Mouse (Mus musculus) neural tube, embryonic 14.5 days (tissue): Measurements from ENCODE around the gene Cnr2. TPM values are rescaled to one million over a fixed set of nuclear protein-coding genes. Genes with fewer than 3 reads are reported as not detected.

ENCODE experiments used
- ATAC-seq: fragments of 200-750 bp; cut with Nextera tagmentation; 2 replicates; pipeline ENCODE4 v1.8.0; 2017; ENCODE audit warnings: low read depth, mild to moderate bottlenecking, moderate TSS enrichment, moderate library complexity
- H3K27ac ChIP-seq: fragments of 300-500 bp; sonication (generic); 2 replicates; pipeline ENCODE4 v1.5.1; 2014; ENCODE audit warnings: low read depth, mild to moderate bottlenecking, control low read depth, low read length, moderate library complexity, mixed read lengths
- H3K27me3 ChIP-seq: fragments of 300-500 bp; sonication (generic); 2 replicates; pipeline ENCODE4 v1.6.1; 2014; ENCODE audit warnings: low read length; ENCODE audit not compliant: control insufficient read depth, insufficient read depth
- H3K36me3 ChIP-seq: fragments of 300-500 bp; sonication (generic); 2 replicates; pipeline ENCODE4 v1.6.1; 2014; ENCODE audit warnings: low read length, mixed read lengths; ENCODE audit not compliant: control insufficient read depth, insufficient read depth
- H3K4me1 ChIP-seq: fragments of 300-500 bp; sonication (generic); 2 replicates; pipeline ENCODE4 v1.6.1; 2014; ENCODE audit warnings: low read length; ENCODE audit not compliant: control insufficient read depth, insufficient read depth
- H3K4me2 ChIP-seq: fragments of 300-500 bp; sonication (generic); 2 replicates; pipeline ENCODE4 v1.6.1; 2014; ENCODE audit warnings: mild to moderate bottlenecking, low read depth, low read length, control low read depth
- H3K4me3 ChIP-seq: fragments of 300-500 bp; sonication (generic); 2 replicates; pipeline ENCODE4 v1.5.1; 2014; ENCODE audit warnings: low read depth, low read length, control low read depth, mixed read lengths
- H3K9ac ChIP-seq: fragments of 300-500 bp; sonication (generic); replicated peaks from 2 replicates; pipeline ENCODE4 v1.6.1; 2014; ENCODE audit warnings: low read depth, mild to moderate bottlenecking, control low read depth, low read length, mixed read lengths
- H3K9me3 ChIP-seq: fragments of 300-500 bp; sonication (generic); 2 replicates; pipeline ENCODE4 v1.6.1; 2016; ENCODE audit warnings: low read length; ENCODE audit not compliant: control insufficient read depth
- WGBS: fragments of 180-500 bp; shearing (Covaris S2); extraction: QIAGEN DNeasy Blood & Tissue Kit; methylation state at CpG from one replicate; pipeline ENCODE4 v1.1.7; 2014; 5-methylcytosine and 5-hydroxymethylcytosine counted together
- polyA plus RNA-seq: library from polyadenylated mRNA; unstranded; fragments of >200 nt; fragmentation: Nextera tagmentation; extraction: Ambion mirVana; gene quantifications from 2 replicates; pipeline ENCODE4 v1.2.1, GENCODE M21; 2014

The Cnr2 gene
- polyA plus RNA-seq, 1 experiment from 2014 or later = 0.15 TPM

- no peak overlapping the region for H3K9ac ChIP-seq
- H3K27ac ChIP-seq = peak overlapping the region; percentile 97; the same call in 1 of the 2 replicates
- WGBS = 78% methylated on average over 10 of the region's 10 CpGs
- no peak overlapping the region for H3K4me3 ChIP-seq
- ATAC-seq = no peak
- H3K4me2 ChIP-seq = no peak overlapping the region
- H3K27me3 ChIP-seq = no peaks in the 10 kb centered on the region
- peaks cover 7% of the 10 kb centered on the region for H3K36me3 ChIP-seq
- H3K4me1 ChIP-seq = peaks cover 32% of the 10 kb centered on the region
- no peaks in the 10 kb centered on the region for H3K9me3 ChIP-seq
Measured at GRCm38 (mm10) chr4:135874564-135875535, 20.3 kb upstream of the Cnr2 start.

DNA sequence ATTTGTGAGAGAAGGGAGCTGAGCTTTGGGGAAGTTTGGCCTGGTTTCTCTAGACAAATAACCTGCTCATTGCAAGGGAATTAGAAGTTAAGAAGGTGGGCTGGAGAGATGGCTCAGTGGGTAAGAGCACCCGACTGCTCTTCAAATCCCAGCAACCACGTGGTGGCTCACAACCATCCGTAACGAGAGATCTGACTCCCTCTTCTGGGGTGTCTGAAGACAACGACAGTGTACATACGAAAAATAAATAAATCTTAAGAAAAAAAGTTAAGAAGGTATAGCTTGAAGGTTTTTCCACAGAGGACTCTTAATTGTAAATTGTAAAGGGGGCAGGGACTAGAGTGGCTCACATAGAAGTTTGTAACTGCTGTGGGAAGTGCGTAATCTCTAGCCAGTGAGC lies 19.6 kb upstream of the Cnr2 start:
- no peak overlapping the region for H3K4me3 ChIP-seq
- H3K4me2 ChIP-seq = no peak overlapping the region
- H3K36me3 ChIP-seq = peaks cover 5% of the 10 kb centered on the region
- H3K4me1 ChIP-seq = peaks cover 30% of the 10 kb centered on the region
- no peaks in the 10 kb centered on the region for H3K27me3 ChIP-seq
- no peak for ATAC-seq
- WGBS = 27% methylated on average over 7 of the region's 7 CpGs
- no peak overlapping the region for H3K27ac ChIP-seq
- no peaks in the 10 kb centered on the region for H3K9me3 ChIP-seq
- no peak overlapping the region for H3K9ac ChIP-seq

DNA sequence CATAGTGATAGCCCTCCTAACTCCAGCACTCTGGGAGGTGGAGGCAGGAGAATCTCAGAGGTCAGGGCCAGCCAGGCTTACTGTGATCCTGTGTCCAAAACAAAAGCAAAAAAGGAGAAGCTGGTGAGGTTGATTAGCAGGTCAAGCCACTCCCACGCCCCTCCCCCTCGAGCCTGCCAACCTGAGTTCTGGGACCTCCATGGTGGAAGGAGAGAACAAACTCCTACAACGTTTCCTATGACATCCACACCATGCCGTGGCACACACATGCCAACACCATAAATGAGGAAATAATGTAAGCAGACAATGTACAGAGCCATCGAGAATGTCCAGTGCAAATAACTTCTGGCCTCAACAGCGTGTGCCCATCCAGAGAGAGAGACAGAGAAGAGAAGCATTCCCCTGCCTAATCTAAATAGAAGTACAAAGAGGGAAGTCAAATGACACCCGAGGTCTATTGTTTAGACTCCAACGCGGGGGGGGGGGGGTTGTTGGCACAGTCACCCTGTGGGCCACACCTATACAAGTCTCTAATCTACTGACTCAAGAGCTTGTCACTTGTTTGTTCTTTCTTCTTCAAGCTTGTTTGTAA lies 19.1 kb upstream of the Cnr2 start:
- no peak for ATAC-seq
- peaks cover 4% of the 10 kb centered on the region for H3K36me3 ChIP-seq
- WGBS = 2% methylated on average over 9 of the region's 9 CpGs
- no peak overlapping the region for H3K9ac ChIP-seq
- H3K27ac ChIP-seq = peak overlapping the region; percentile 10; the same call in 1 of the 2 replicates
- peak overlapping the region; percentile 43 for H3K4me2 ChIP-seq
- peaks cover 26% of the 10 kb centered on the region for H3K4me1 ChIP-seq
- H3K4me3 ChIP-seq = peak overlapping the region; percentile 7; the same call in 1 of the 2 replicates
- no peaks in the 10 kb centered on the region for H3K27me3 ChIP-seq
- H3K9me3 ChIP-seq = no peaks in the 10 kb centered on the region

DNA sequence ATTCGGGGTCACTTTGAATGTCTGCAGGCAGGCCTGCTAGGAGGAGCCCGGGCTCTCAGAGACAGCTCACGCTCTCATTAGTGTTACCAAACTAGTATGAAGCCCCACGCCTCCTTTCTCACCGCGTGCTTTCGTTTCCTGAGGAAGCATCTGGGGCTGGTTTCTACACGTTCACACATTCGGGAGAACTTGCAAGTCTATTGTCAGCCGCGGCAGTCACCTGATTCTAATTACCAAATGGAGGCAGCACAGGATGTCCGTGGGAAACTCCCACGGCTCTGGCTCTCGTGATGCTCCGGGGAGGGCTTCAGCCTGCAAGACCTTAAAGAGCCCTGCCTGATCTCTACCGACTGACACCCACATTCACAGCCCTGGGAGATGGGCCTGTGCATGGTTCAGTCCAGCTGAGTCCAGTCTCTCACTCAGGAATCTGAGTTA lies 18.6 kb upstream of the Cnr2 start:
- no peak for ATAC-seq
- H3K9ac ChIP-seq = 0 out of 2 replicates have a peak overlapping the region, but pooled peaks have one; percentile 32
- peak overlapping the region; percentile 7; the same call in 1 of the 2 replicates for H3K4me3 ChIP-seq
- H3K4me1 ChIP-seq = peaks cover 23% of the 10 kb centered on the region
- H3K9me3 ChIP-seq = no peaks in the 10 kb centered on the region
- H3K27ac ChIP-seq = peak overlapping the region; percentile 23; the same call in 1 of the 2 replicates
- H3K36me3 ChIP-seq = peaks cover under 1% of the 10 kb centered on the region; the same call in 1 of the 2 replicates
- WGBS = 3% methylated on average over 16 of the region's 16 CpGs
- H3K4me2 ChIP-seq = peak overlapping the region; percentile 43
- no peaks in the 10 kb centered on the region for H3K27me3 ChIP-seq

- Histone ChIP-seq H3K9ac (no peak overlapping the region), H3K27me3 (no peaks in the 10 kb centered on the region), H3K4me2 (no peak overlapping the region), H3K9me3 (no peaks in the 10 kb centered on the region), H3K4me3 (no peak overlapping the region), H3K27ac (no peak overlapping the region), H3K4me1 (peaks cover 13% of the 10 kb centered on the region), H3K36me3 (no peaks in the 10 kb centered on the region)
- WGBS = 74% methylated on average over 2 of the region's 2 CpGs
- ATAC-seq = no peak
Measured at GRCm38 (mm10) chr4:135877742-135878141, 17.5 kb upstream of the Cnr2 start.

GRCm38 (mm10) chr4:135879021-135879420 lies 16.2 kb upstream of the Cnr2 start:
- H3K4me1 ChIP-seq = peaks cover 11% of the 10 kb centered on the region
- no peak overlapping the region for H3K4me2 ChIP-seq
- 74% methylated on average over 6 of the region's 6 CpGs for WGBS
- H3K9ac ChIP-seq = no peak overlapping the region
- H3K27me3 ChIP-seq = no peaks in the 10 kb centered on the region
- H3K4me3 ChIP-seq = no peak overlapping the region
- no peaks in the 10 kb centered on the region for H3K9me3 ChIP-seq
- H3K36me3 ChIP-seq = no peaks in the 10 kb centered on the region
- no peak for ATAC-seq
- H3K27ac ChIP-seq = no peak overlapping the region

DNA sequence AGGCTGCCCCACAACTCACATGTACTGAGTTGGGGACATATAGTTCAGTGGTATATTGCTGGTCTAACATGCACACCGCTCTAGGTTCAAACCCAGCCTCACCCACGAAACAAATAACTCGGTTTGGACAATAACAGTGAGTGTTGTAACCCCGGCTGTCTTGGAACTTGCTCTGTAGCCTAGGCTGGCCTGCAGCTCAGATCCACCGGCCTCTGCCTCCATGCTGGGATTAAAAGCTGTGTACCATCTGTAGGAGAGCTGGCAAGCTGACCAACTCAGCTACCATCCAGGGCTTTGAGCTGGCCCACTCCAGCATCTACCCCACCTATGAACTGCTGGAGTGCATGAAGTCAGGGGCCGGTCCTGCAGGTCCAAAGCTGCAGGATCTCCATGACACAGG lies 15.2 kb upstream of the Cnr2 start:
- no peak for ATAC-seq
- H3K9ac ChIP-seq = no peak overlapping the region
- H3K4me2 ChIP-seq = no peak overlapping the region
- no peaks in the 10 kb centered on the region for H3K27me3 ChIP-seq
- no peak overlapping the region for H3K4me3 ChIP-seq
- no peaks in the 10 kb centered on the region for H3K9me3 ChIP-seq
- H3K4me1 ChIP-seq = peaks cover 7% of the 10 kb centered on the region
- no peak overlapping the region for H3K27ac ChIP-seq
- WGBS = 96% methylated on average over 6 of the region's 6 CpGs
- no peaks in the 10 kb centered on the region for H3K36me3 ChIP-seq

- Histone ChIP-seq H3K4me1 (peaks cover 7% of the 10 kb centered on the region), H3K4me2 (no peak overlapping the region), H3K27ac (no peak overlapping the region), H3K4me3 (no peak overlapping the region), H3K9me3 (no peaks in the 10 kb centered on the region), H3K36me3 (no peaks in the 10 kb centered on the region), H3K9ac (no peak overlapping the region), H3K27me3 (no peaks in the 10 kb centered on the region)
- no peak for ATAC-seq
- WGBS = 83% methylated on average over 10 of the region's 10 CpGs
Measured at GRCm38 (mm10) chr4:135880576-135880975, 14.6 kb upstream of the Cnr2 start.

GRCm38 (mm10) chr4:135882023-135882422 lies 13.2 kb upstream of the Cnr2 start:
- no peak for ATAC-seq
- no peaks in the 10 kb centered on the region for H3K9me3 ChIP-seq
- 0 out of 2 replicates have a peak, but pooled peaks cover 1% of the 10 kb centered on the region for H3K4me1 ChIP-seq
- no peak overlapping the region for H3K4me3 ChIP-seq
- no peak overlapping the region for H3K4me2 ChIP-seq
- H3K36me3 ChIP-seq = no peaks in the 10 kb centered on the region
- no peak overlapping the region for H3K27ac ChIP-seq
- H3K27me3 ChIP-seq = no peaks in the 10 kb centered on the region
- WGBS = 82% methylated on average over 6 of the region's 6 CpGs
- H3K9ac ChIP-seq = no peak overlapping the region
